Mouse (Mus musculus) right cerebral cortex, postnatal 10 days (tissue): ENCODE data around the gene Gss.
A peak's percentile ranks its signal among the peaks of the same experiment; 100 is the strongest.

Source experiments
- DNase-seq, 2 experiments: peaks; one replicate each; pipeline ENCODE4 v3.0.0; 2021; ENCODE audit warnings: low spot score in 2 of 2

Gene Gss

DNA sequence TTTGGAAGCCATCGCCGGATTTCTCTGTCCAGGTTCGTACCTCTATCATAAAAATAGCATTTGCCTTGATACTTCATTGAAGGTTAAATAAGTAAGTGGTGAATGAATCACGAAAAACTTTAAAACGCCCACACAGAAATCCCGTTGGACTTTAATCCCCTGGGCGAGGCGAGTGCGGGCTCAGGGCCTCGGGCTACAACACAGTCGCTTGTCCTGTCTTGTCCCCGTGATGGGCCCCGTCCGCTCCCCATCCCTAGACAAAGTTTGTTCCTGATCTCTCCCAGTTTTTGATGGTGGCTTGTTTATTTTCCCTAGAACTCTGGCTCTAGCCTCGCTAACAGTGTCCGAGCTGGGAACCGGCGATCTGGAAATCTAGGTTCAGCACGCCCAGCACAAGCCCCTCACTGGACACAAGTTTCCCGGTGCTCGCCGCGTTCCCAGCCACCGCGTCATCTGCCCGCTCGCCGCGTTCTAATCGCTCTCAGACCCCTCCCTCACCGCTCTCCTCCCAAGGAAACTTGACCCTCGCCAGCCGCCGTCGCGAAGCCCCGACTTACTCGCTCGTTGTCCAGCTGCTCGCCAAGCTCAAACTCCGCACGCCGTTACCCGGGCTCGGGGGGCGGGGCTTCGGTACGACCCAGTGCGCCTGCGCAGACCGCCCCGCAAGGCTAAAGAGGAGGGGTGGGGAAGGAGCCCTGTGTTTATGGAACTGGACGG is at the start of gene Gss:
Gss (minus strand) TSS at position 674 of the 717 bp plus-strand sequence.
- DNase-seq: peak; percentile 98 to 99

GRCm38 (mm10) chr2:155641540-155642472 is 49.2 kb upstream of the Gss start:
- no peak for DNase-seq

DNA sequence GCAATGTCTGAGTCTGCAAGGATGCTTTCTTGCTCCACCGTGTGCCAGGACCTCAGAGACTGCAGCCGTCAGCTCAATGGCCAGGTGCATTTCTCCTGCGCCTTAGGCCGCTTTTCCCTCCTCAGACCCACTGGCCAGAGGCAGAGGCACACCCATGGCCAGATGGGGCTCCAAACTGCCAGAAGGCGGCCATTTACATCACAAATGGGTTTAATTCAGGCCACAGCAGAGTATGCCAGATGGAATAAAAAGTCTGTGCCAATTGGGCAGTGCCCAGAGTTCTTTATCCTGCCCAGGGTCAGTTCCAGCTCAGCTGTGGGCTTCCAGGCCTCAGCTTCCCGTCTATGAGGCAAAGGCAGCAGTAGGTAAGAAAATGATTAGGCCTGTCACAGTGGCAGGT is 48.0 kb upstream of the Gss start:
- peak; percentile 75 to 80 for DNase-seq

DNA sequence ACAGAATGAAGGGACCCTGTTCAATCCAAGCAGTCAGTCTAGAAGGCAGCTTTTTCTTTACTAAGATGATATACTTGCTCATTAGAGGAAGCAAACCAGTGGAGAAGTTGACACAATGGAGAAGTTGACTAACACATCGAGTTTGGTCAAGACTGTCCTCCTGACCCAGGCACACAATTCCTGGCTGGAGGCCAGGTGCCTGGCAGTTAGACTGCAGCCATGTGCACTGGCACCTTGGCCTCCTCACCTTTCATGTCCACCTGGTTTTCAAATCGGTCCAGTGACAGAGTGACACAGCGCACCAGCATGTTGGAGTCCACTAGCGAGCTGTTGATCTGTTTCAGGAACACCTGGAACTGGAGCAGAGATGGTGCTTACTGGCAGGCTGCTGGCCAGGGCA is 44.8 kb upstream of the Gss start:
- DNase-seq: no peak

DNA sequence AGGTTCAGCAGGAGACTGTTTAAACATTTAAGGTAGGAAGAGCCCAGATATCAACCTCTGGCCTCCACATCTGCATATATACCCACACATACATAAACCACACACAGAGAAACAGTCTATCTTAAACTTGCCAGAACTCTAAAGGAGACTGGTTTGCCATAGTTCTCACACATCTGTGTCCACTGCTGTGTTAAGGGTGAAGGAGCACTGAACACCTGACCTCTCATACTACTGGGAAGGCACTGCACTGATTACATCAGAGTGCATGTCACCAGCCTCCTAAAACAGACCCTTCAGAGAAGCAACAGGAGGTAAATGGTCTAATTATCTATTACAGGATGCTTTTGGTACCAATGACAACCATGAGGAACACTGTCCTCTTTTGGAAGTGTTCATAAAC is 44.3 kb upstream of the Gss start:
- no peak for DNase-seq

DNA sequence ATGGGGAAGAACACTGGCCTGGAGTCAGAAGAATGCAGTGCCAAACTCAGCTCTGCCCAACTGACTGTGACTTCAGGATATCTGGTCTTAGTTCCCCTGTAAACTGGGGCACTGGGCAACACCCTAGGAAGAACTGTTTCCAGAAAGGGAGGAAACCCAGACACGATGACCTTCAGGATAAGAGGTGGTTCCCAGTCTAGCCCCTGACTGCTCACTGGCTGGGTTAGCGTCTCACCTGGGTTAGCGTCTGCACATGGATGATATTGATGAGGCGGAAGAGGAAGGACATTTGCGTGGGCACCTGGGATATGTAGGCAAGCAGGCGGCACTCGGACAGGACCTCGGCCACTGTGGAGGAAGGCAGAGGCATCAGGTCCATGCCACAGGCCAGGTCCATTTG is 43.4 kb upstream of the Gss start:
- DNase-seq: no peak

DNA sequence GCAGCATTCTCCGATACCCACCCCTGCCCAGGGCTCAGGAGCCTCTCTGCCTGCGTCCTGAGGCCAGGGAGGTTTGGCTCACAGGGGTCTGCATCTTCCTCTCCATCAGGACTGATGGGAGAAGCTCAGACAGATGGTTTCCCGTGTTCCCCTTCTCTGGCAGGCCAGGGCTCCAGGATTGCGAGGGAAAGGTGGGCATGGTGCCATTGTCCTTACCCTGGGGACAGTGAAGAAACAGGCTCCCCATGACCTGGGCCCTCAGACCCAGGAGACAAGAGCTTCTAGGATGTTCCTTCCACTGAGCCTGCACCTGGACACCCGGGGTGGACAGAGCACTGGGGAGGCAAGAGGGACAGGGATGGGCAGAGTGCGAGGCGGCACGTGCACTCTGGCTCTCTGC is 42.0 kb upstream of the Gss start:
- no peak for DNase-seq

DNA sequence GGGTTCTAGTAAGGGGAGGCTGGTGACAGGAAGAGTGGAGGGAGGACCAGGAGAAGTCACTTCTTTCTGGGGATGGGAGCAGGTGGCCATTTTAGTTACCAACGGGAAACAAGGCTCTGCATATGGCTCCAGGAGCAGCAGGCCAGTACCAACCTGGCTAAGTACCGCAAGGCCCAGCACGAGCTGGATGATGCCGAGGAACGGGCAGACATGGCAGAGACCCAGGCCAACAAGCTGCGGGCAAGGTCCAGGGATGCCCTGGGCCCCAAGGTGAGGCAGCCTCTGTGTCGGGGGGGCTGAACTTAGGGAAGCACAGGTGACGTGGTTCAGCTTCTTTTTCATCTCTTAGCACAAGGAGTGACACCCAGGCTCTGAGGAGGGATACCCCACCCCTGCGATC is 41.1 kb upstream of the Gss start:
- no peak for DNase-seq

GRCm38 (mm10) chr2:155633121-155633520 is 40.5 kb upstream of the Gss start:
- no peak for DNase-seq

GRCm38 (mm10) chr2:155632138-155632936 is 39.7 kb upstream of the Gss start:
- DNase-seq: no peak

- DNase-seq: no peak
These were observed 38.2 kb upstream of the Gss start for GRCm38 (mm10) chr2:155630590-155631416.

DNA sequence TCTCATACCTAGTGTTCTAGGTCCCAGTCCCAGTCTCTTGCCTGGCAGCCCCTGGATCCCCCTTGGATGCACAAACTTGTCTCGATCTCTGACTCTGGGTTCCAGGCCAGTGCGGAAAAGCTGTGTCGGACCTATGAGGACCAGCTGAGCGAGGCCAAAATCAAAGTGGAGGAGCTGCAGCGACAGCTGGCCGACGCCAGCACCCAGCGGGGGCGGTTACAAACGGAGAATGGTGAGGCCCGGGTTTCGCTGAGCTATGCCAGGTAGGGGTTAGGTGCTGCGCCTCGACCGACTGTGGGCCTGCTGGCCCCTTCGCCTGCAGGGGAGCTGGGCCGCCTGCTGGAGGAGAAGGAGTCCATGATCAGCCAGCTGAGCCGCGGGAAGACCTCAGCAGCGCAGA is 37.5 kb upstream of the Gss start:
- DNase-seq: no peak

- DNase-seq: peak; percentile 79
These were observed 36.6 kb upstream of the Gss start for GRCm38 (mm10) chr2:155629231-155629661.

DNA sequence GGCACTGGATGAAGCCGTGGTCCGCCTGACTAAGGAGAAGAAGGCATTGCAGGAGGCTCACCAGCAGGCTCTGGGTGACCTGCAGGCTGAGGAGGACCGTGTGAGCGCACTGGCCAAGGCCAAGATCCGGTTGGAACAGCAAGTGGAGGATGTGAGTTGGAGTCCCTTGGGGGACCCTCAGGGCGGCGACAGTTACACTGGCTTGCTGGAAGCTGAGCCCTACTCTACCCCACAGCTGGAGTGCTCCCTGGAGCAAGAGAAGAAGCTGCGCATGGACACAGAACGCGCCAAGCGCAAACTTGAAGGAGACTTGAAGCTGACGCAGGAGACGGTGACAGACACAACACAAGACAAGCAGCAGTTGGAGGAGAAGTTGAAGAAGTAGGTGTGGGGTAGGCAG is 35.9 kb upstream of the Gss start:
- no peak for DNase-seq

DNA sequence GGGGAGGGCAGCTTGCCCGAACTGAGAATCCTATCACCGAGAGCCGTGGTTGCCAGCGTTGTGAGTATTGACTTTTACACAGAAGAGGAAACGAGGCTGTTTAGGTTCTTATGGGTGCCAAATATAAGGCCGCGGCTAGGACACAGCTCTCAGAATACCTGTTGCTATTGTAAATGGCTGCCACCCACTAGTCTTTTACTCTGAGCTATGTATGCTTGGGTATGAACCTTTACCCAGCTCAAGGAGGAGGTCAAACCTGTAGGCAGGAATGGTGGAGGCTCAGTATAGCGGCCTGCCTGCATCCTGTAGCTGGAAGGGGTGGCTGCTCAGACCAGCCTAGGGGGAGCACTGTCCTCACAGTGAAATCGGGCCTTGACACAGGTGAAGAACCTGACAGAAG is 35.5 kb upstream of the Gss start:
- DNase-seq: no peak

- peak; percentile 79 to 85 for DNase-seq
These were observed 34.6 kb upstream of the Gss start for GRCm38 (mm10) chr2:155627030-155627738.

- DNase-seq: no peak
These were observed 33.7 kb upstream of the Gss start for GRCm38 (mm10) chr2:155626277-155626676.

DNA sequence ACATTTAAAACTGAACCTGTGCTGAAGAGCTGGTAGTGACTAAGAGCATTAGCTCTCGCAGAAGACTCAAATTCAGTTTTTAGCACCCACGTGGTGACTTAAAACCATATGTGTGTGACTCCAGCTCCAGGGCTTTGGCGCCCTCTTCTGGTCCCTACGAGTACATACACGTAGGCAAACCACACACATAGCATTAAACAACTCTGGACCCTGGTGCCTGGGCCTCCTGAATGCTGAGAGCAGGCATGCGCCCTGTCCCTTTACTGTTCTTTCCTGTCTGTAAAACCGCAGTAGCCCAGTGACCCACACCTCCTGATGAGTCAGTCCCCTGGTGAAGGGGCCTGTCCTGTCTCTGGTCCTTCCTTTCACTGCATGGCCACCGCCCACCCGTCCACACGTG is 32.1 kb upstream of the Gss start:
- no peak for DNase-seq

GRCm38 (mm10) chr2:155623996-155624395 is 31.4 kb upstream of the Gss start:
- DNase-seq: no peak

DNA sequence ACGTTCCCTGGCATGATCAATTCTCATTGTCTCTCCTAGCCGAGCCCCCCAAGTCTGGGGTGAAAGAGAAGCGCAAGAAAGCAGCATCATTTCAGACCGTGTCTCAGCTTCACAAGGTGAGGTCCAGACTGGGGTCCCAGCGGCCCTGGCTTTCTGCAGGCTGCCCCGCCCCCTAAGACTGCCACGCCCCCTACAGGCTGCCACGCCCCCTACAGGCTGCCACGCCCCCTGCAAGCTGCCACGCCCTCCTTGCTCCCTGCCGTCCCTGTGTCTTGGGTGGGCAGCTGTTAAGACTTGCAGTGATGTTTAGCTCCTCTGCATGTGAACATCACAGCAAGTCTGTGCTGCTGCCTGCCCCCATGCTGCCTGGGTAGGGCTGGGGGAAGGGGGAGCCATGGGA is 30.0 kb upstream of the Gss start:
- no peak for DNase-seq

GRCm38 (mm10) chr2:155619817-155620216 is 27.2 kb upstream of the Gss start:
- peak; percentile 77 to 89 for DNase-seq
